Mouse (Mus musculus) liver, postnatal 0 days (tissue): ENCODE data around the gene Def8.

Source experiments
- CTCF ChIP-seq: sonication (generic); IDR thresholded peaks from 2 replicates; pipeline ENCODE4 v1.5.1; 2016; ENCODE audit warnings: antibody characterized with exemption, low read depth
- EP300 ChIP-seq: IDR thresholded peaks from 2 replicates; pipeline ENCODE4 v1.6.1; 2016; ENCODE audit warnings: antibody characterized with exemption, low read depth, mild to moderate bottlenecking

DNA sequence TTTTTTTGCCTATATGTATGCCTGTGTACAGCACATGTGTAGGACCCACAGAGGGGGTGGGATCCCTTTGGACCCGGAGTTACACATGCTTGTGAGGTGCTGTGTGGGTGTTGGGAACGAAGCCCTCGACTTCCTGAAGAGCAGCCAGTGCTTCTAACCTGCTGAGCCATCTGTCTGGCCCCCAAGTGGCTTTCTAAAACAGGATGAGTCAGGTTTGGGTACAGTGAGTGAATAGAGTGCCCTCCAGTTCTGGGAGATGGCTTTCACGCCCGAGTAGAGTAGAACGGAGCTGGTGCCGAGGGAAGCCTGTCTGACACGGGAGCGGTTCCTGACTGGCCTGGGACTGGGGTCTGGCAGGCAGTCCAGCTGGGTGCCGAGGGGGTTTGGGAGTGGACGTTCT lies 76.2 kb downstream of the Def8 start:
- TF ChIP-seq CTCF = no peak
- no peak for TF ChIP-seq EP300
